Mouse (Mus musculus) liver, embryonic 11.5 days (tissue): ENCODE data around the gene Arhgef5. TPM values are rescaled to one million over a fixed set of nuclear protein-coding genes. Genes with fewer than 3 reads are reported as not detected.
"Not testable (repeated sequence)": the region's sequence is repeated elsewhere in the genome, so short reads cannot be mapped to it uniquely, and the experiment has no call there.

ENCODE experiments used
- ATAC-seq: fragments of 200-750 bp; cut with Nextera tagmentation; replicated peaks from 2 replicates; pipeline ENCODE4 v1.8.0; 2017; ENCODE audit warnings: moderate number of reproducible peaks, mild to moderate bottlenecking, moderate TSS enrichment, moderate library complexity; ENCODE audit not compliant: low FRiP score
- DNase-seq: peaks from one replicate; pipeline ENCODE4 v3.0.0-alpha.2; 2017; ENCODE audit warnings: low spot score
- H3K27ac ChIP-seq: fragments of 300-500 bp; sonication (generic); 2 replicates; pipeline ENCODE4 v1.5.1; 2014; ENCODE audit warnings: mild to moderate bottlenecking, low read depth, low read length, control low read depth
- H3K27me3 ChIP-seq: fragments of 300-500 bp; sonication (generic); replicated peaks from 2 replicates; pipeline ENCODE4 v1.6.1; 2014; ENCODE audit warnings: low read length, mixed read lengths; ENCODE audit not compliant: control insufficient read depth, insufficient read depth
- H3K36me3 ChIP-seq: fragments of 300-500 bp; sonication (generic); 2 replicates; pipeline ENCODE4 v1.6.1; 2014; ENCODE audit warnings: mild to moderate bottlenecking, low read length, moderate library complexity, mixed read lengths; ENCODE audit not compliant: control insufficient read depth, insufficient read depth
- H3K4me1 ChIP-seq: fragments of 300-500 bp; sonication (generic); replicated peaks from 2 replicates; pipeline ENCODE4 v1.6.1; 2014; ENCODE audit warnings: low read length, mixed read lengths; ENCODE audit not compliant: control insufficient read depth, insufficient read depth
- H3K4me2 ChIP-seq: fragments of 300-500 bp; sonication (generic); 2 replicates; pipeline ENCODE4 v1.6.1; 2014; ENCODE audit warnings: mild to moderate bottlenecking, control low read depth, moderate library complexity
- H3K4me3 ChIP-seq: fragments of 300-500 bp; sonication (generic); 2 replicates; pipeline ENCODE4 v1.5.1; 2014; ENCODE audit warnings: low read depth, low read length, control low read depth
- H3K9ac ChIP-seq: fragments of 300-500 bp; sonication (generic); 2 replicates; pipeline ENCODE4 v1.6.1; 2014; ENCODE audit warnings: low read depth, low read length, control low read depth
- H3K9me3 ChIP-seq: fragments of 300-500 bp; sonication (generic); 2 replicates; pipeline ENCODE4 v1.6.1; 2016; ENCODE audit warnings: low read length, inconsistent platforms, mixed read lengths; ENCODE audit not compliant: control insufficient read depth
- WGBS: fragments of 180-500 bp; shearing (Covaris S2); extraction: QIAGEN DNeasy Blood & Tissue Kit; methylation state at CpG from one replicate; pipeline ENCODE4 v1.1.7; 2014; 5-methylcytosine and 5-hydroxymethylcytosine counted together
- polyA plus RNA-seq: library from polyadenylated mRNA; unstranded; fragments of >200 nt; fragmentation: Nextera tagmentation; extraction: Ambion mirVana; gene quantifications from 2 replicates; pipeline ENCODE4 v1.2.1, GENCODE M21; 2014

The Arhgef5 gene
- 3.1 and 3.8 TPM in 2 replicates for polyA plus RNA-seq

DNA sequence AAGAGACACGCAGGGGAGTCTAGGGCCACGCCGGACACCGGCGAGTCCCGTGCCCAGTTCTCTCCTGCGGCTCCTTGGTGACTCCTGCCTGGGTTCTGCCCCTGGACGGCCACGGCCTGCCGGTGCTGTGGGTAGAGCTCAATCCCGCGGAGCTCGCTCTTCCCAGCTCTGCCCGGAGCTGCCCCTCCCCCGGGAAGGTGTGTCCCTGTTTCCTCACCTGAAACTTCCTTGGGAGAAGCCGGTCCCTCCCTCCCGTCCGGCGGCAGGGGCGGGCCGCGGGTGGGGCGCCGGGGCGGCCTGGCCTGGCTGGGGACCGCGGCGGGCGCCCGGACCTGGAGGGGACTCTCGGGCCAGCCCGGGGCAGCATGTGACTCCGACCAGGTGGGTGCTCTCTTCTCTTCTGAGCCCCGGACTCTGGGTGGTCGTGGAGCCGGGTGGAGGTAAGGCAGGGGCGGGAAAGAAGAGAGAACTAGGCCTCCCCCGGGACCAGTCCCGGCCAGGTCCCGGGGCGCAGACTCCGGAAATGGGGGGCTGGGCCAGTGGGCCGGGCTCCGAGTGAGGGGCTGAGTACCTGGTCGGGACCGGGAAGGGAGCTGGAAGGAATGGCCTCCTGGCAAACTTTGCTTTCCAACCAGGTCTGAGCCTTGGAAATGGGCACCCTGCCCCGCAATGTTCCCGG is at the start of gene Arhgef5:
Gene Arhgef5, plus strand, starts transcription at position 220 of the 679 bp plus-strand sequence.
- H3K4me3 ChIP-seq: peak within 1 kb of the TSS; percentile 62
- no peaks in the 10 kb centered on the region for H3K4me1 ChIP-seq
- peak; percentile 64 for ATAC-seq
- peak within 1 kb of the TSS; percentile 79 for H3K4me2 ChIP-seq
- H3K9ac ChIP-seq: peak within 1 kb of the TSS; percentile 62
- H3K27ac ChIP-seq: no peak within 1 kb of the TSS; the same call in 1 of the 2 replicates
- DNase-seq: peak; percentile 57
- WGBS: 1% methylated on average over 40 of the region's 48 CpGs
- H3K36me3 ChIP-seq: no peaks in the 10 kb centered on the region
- peaks cover 6% of the 10 kb centered on the region for H3K27me3 ChIP-seq
- no peaks in the 10 kb centered on the region for H3K9me3 ChIP-seq

DNA sequence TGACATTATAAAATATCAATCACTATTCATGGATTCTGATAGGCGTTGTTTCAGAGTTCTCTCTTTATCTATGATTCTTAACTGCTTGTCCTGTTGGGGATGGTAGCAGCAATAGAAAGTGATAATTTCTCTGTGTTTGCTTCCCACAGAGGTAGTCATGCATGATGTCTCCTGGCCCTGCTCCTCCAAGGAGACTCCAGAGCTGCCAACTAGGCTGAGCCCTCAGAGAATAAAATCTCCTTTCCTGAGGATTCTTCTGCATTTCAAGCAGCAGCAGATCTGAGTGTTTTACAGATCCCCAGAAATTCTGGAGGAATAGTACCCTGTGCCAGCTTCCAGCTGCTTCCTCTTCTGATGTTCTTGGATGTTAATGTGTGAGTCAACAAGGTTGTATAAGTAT is 34.1 kb upstream of the Arhgef5 start, which contains the start of gene Olfr47:
Gene Olfr47, plus strand, starts transcription at position 275 of the 400 bp plus-strand sequence.
- not testable (repeated sequence) for DNase-seq, H3K9me3 ChIP-seq, H3K9ac ChIP-seq, H3K36me3 ChIP-seq, H3K4me2 ChIP-seq, H3K4me1 ChIP-seq, H3K27me3 ChIP-seq, H3K4me3 ChIP-seq, ATAC-seq, H3K27ac ChIP-seq
- WGBS: 67% methylated on average over 1 of the region's 1 CpGs

DNA sequence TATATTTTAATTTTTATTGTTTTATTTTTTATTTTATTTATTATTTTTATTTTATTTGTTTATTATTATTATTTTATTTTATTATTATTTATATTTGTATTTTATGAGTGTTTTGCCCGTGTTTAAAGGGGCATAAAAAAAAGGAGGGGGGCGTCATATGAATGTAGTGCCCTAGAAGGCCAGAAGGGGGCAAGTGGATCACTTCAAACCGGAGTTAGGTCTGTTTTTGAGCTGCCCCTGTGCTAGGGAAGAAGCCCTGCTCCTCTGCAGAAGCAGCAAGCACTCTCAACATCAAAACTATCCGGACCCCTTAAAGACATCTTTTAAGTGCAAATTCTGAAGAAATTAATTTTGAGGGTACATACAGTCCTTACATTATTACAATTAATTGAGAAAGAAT is 23.3 kb upstream of the Arhgef5 start:
- ATAC-seq (no peak), DNase-seq (no peak)
- Histone ChIP-seq H3K27me3 (no peaks in the 10 kb centered on the region), H3K9me3 (no peaks in the 10 kb centered on the region), H3K27ac (no peak overlapping the region), H3K36me3 (no peaks in the 10 kb centered on the region), H3K4me3 (no peak overlapping the region), H3K9ac (no peak overlapping the region), H3K4me1 (no peaks in the 10 kb centered on the region), H3K4me2 (no peak overlapping the region)
- WGBS: 7% methylated on average over 4 of the region's 4 CpGs

DNA sequence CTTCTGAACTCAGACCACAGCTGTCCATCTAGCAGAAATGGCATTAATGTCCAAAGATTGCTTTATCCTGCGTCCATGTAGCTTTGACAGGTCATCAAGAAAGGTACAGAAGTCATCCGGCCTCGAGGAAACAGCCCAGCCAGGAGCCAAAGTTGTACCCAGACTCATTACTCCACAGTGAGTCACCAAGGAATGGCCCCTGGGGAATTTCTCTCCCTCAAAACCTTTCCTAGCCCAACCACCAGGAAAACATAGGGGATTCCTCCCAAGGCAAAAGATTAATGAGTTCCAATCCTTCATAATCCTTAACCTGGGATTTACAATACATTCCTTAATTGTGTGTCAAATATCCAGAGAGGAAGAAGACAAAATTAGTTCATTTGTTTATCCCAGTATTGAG is 18.0 kb upstream of the Arhgef5 start:
- Histone ChIP-seq H3K9me3 (no peaks in the 10 kb centered on the region), H3K27ac (no peak overlapping the region), H3K4me3 (no peak overlapping the region), H3K36me3 (no peaks in the 10 kb centered on the region), H3K9ac (no peak overlapping the region), H3K4me2 (no peak overlapping the region), H3K4me1 (no peaks in the 10 kb centered on the region), H3K27me3 (no peaks in the 10 kb centered on the region)
- ATAC-seq (no peak), DNase-seq (no peak)
- 54% methylated on average over 3 of the region's 3 CpGs for WGBS

DNA sequence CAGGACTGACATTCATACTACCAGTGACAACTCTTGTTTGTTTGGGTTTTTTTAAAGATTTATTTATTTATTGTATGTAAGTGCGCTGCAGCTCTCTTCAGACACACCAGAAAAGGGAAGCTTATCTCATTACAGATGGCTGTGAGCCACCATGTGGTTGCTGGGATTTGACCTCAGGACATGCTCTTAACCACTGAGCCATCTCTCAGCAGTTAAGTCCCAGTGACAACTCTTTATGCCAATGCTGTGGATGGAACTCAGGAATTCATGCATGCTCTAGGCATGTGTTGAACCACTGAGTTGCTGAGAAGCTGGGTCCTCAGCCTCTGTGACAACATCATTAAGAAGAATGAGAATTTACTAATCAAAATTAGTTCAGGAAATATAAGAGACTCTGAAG is 12.4 kb upstream of the Arhgef5 start:
- Histone ChIP-seq H3K36me3 (no peaks in the 10 kb centered on the region), H3K9ac (no peak overlapping the region), H3K4me3 (no peak overlapping the region), H3K27ac (no peak overlapping the region), H3K9me3 (no peaks in the 10 kb centered on the region), H3K4me1 (no peaks in the 10 kb centered on the region), H3K4me2 (no peak overlapping the region), H3K27me3 (no peaks in the 10 kb centered on the region)
- ATAC-seq: no peak
- no peak for DNase-seq
- 52% methylated on average over 1 of the region's 1 CpGs for WGBS

DNA sequence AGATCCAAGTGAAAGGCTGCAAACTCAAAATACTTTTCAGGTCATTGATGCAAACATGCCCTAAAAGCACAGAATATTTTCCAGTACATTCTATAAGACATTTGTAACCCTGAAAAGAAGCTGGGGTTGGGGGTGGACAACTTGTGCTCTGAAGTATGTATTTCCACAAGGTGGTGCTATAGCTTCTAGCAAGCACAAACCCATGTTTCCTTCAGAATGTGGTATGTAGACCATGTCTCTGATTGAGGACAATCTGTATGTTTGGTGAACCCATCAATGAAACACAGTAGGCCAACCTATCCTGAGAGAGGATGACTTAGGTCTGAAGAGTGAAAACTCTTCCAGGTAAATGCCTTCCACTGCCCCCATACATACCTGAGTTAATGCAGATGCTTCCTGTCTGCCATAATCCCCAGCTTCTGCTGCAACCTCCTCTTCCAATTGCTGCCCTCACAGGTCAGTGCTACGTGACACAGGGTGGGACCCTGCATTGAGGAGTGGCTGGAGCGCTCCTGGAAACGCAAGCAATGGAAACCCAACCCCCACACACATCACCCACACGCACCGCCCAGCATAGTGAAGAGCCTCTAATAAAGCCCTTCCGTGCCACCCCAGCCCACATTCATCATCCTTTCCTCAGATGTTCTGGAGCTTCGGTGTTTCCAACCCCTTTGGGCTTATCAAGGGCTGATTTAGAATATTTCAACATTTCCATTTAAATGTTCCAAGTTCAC is 11.0 kb upstream of the Arhgef5 start:
- no peak for DNase-seq

DNA sequence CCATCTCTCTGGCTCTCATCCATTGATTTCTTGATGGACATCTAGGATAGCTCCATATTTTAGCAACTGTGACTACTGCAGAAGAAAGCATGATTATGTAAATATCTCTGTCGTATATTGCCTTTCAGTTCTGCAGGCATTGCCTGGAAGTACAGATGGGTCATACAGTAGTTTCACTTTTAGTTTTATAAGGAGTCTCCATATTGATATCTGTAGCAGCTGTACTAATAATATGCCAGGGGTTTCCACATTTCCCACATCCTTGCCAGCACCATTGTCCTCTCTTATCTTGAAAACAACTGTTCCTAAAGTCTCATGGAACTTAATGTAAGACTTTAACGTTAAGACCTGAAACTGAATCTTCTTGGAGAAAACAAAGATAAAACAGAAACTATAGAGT is 4.6 kb upstream of the Arhgef5 start:
- Histone ChIP-seq H3K9me3 (no peaks in the 10 kb centered on the region), H3K4me1 (no peaks in the 10 kb centered on the region), H3K4me3 (no peak overlapping the region), H3K27ac (no peak overlapping the region), H3K27me3 (peaks cover 6% of the 10 kb centered on the region), H3K4me2 (no peak overlapping the region), H3K36me3 (no peaks in the 10 kb centered on the region), H3K9ac (no peak overlapping the region)
- ATAC-seq (no peak), DNase-seq (no peak)
- 61% methylated on average over 2 of the region's 2 CpGs for WGBS

More for the DNA sequence above, 11.0 kb upstream of the Arhgef5 start:
- no peaks in the 10 kb centered on the region for H3K4me1 ChIP-seq
- WGBS: 53% methylated on average over 7 of the region's 7 CpGs
- H3K27ac ChIP-seq: no peak overlapping the region
- no peak overlapping the region for H3K4me3 ChIP-seq
- no peaks in the 10 kb centered on the region for H3K36me3 ChIP-seq
- 0 out of 2 replicates have a peak, but pooled peaks have one; percentile 36 for ATAC-seq
- no peaks in the 10 kb centered on the region for H3K9me3 ChIP-seq
- no peak overlapping the region for H3K9ac ChIP-seq
- no peak overlapping the region for H3K4me2 ChIP-seq
- no peaks in the 10 kb centered on the region for H3K27me3 ChIP-seq

DNA sequence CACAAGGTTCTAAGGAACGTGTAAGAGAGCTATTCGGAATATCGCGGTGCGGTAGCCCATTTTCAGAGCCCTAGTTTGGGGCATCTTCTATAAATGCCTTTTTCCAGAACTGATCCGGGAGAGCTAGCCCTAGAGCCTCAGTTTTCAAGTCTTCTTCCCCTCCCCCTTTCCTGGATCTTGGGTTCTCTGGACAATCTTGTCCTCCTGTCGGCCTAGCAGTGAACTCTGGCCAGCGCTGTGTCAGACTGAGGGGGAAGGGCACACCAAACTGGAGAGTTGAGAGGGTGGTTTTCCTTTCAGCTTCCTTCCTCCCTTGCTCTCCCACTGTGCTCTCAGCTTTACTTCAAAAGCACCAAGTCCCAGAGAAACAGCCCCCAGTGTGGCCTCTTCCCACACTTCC is 974 bp downstream of the Arhgef5 start:
- WGBS: 7% methylated on average over 8 of the region's 8 CpGs
- Histone ChIP-seq H3K9ac (no peak overlapping the region), H3K36me3 (no peaks in the 10 kb centered on the region), H3K4me1 (no peaks in the 10 kb centered on the region), H3K27me3 (peaks cover 6% of the 10 kb centered on the region), H3K4me2 (peak overlapping the region; percentile 79), H3K4me3 (peak overlapping the region; percentile 62), H3K27ac (no peak overlapping the region), H3K9me3 (no peaks in the 10 kb centered on the region)
- ATAC-seq: peak; percentile 58; the same call in 1 of the 2 replicates
- peak; percentile 40 for DNase-seq
